Mouse (Mus musculus): Measurements from ENCODE around the gene Ifngr2.

GRCm38 (mm10) chr16:91526274-91526673, 20.6 kb upstream of the Ifngr2 start:
- TF ChIP-seq CTCF (IDR thresholded peaks at IDR 0.05; ENCODE audit: borderline replicate concordance, extremely low read depth, insufficient read depth, insufficient read length) (no peak), POLR2A (IDR thresholded peaks at IDR 0.05; ENCODE audit: borderline replicate concordance, extremely low read depth, insufficient read depth, insufficient read length, poor library complexity, severe bottlenecking) (no peak)
